Mouse (Mus musculus) MEL (cell line): ENCODE results near the gene Jak3. TPM values are rescaled to one million over a fixed set of nuclear protein-coding genes. Genes with fewer than 3 reads are reported as not detected.

Experiments used
- DNase-seq: peaks from one replicate; pipeline ENCODE4 v3.0.0; 2011; ENCODE audit warnings: low read depth, low spot score
- H3K27ac ChIP-seq: 2 replicates; pipeline ENCODE4 v1.5.1; 2012; ENCODE audit warnings: low read depth, mild to moderate bottlenecking, control low read depth, low read length, moderate library complexity; ENCODE audit not compliant: control insufficient read depth
- H3K27me3 ChIP-seq, 2 experiments: fragments of 150-350 bp in 1 of 2; sonication (generic) in 1 of 2; 2 replicates each; pipeline ENCODE4 v1.6.1; 2012; ENCODE audit warnings: low read length in 2 of 2, mild to moderate bottlenecking in 2 of 2, improper control_type of control experiment in 1 of 2, moderate library complexity in 1 of 2; ENCODE audit not compliant: insufficient read depth in 2 of 2, control insufficient read depth in 1 of 2
- H3K36me3 ChIP-seq, 2 experiments: 2 replicates each; pipeline ENCODE4 v1.6.1; 2012 to 2014; ENCODE audit warnings: low read length in 2 of 2, improper control_type of control experiment in 1 of 2, inconsistent platforms in 1 of 2, mild to moderate bottlenecking in 1 of 2; ENCODE audit not compliant: insufficient read depth in 2 of 2, control insufficient read depth in 1 of 2
- H3K4me1 ChIP-seq, 2 experiments: fragments of 150-350 bp in 1 of 2; sonication (generic) in 1 of 2; 2 replicates each; pipeline ENCODE4 v1.6.1; 2012; ENCODE audit warnings: low read length in 2 of 2, improper control_type of control experiment in 1 of 2, mild to moderate bottlenecking in 1 of 2; ENCODE audit not compliant: insufficient read depth in 2 of 2, control insufficient read depth in 1 of 2
- H3K4me3 ChIP-seq, 2 experiments: fragments of 150-350 bp in 1 of 2; sonication (generic) in 1 of 2; 2 replicates each; pipeline ENCODE4 v1.5.1; 2012; ENCODE audit warnings: low read depth in 2 of 2, low read length in 2 of 2, mild to moderate bottlenecking in 2 of 2, moderate library complexity in 2 of 2, control low read depth in 1 of 2, improper control_type of control experiment in 1 of 2; ENCODE audit not compliant: control insufficient read depth in 1 of 2, insufficient read depth in 1 of 2
- H3K79me2 ChIP-seq: 2 replicates; pipeline ENCODE4 v1.6.1; 2012; ENCODE audit warnings: mild to moderate bottlenecking, low read length, moderate library complexity; ENCODE audit not compliant: control insufficient read depth, poor library complexity, insufficient read depth
- H3K9ac ChIP-seq: 2 replicates; pipeline ENCODE4 v1.6.1; 2012; ENCODE audit warnings: low read depth, mild to moderate bottlenecking, control low read depth, low read length, moderate library complexity; ENCODE audit not compliant: control insufficient read depth, poor library complexity, severe bottlenecking
- H3K9me3 ChIP-seq: fragments of 150-350 bp; sonication (generic); replicated peaks from 2 replicates; pipeline ENCODE4 v1.6.1; 2012; ENCODE audit warnings: mild to moderate bottlenecking, low read length, improper control_type of control experiment, moderate library complexity; ENCODE audit not compliant: insufficient read depth
- BHLHE40 ChIP-seq: IDR thresholded peaks from 2 replicates; pipeline ENCODE4 v1.6.1; 2012; ENCODE audit warnings: low read depth, mild to moderate bottlenecking, inconsistent platforms, low read length, improper control_type of control experiment, borderline replicate concordance
- CHD1 ChIP-seq: IDR thresholded peaks from 2 replicates; pipeline ENCODE4 v1.6.1; 2012; ENCODE audit warnings: low read depth, mild to moderate bottlenecking, inconsistent platforms, low read length, improper control_type of control experiment
- CTCF ChIP-seq, 3 experiments: IDR thresholded peaks in 2 of 3; conservative IDR thresholded peaks in 1 of 3; 2 replicates each; pipeline ENCODE4 v1.5.1; 2011 to 2012; ENCODE audit warnings: low read length in 3 of 3, low read depth in 2 of 3, mild to moderate bottlenecking in 2 of 3, improper control_type of control experiment in 1 of 3, inconsistent platforms in 1 of 3, mixed read lengths in 1 of 3, moderate library complexity in 1 of 3; ENCODE audit not compliant: control insufficient read depth in 1 of 3, insufficient read depth in 1 of 3, poor library complexity in 1 of 3, severe bottlenecking in 1 of 3
- E2F4 ChIP-seq: IDR thresholded peaks from 2 replicates; pipeline ENCODE4 v1.6.1; 2011; ENCODE audit warnings: low read depth, low read length, improper control_type of control experiment, borderline replicate concordance
- ELF1 ChIP-seq: IDR thresholded peaks from 2 replicates; pipeline ENCODE4 v1.6.1; 2014; ENCODE audit warnings: low read depth, mild to moderate bottlenecking, inconsistent platforms, low read length, improper control_type of control experiment, moderate library complexity
- GATA1 ChIP-seq: IDR thresholded peaks from 2 replicates; pipeline ENCODE4 v1.6.1; 2011; ENCODE audit warnings: low read depth, low read length, improper control_type of control experiment
- HCFC1 ChIP-seq: IDR thresholded peaks from 2 replicates; pipeline ENCODE4 v1.6.1; 2012; ENCODE audit warnings: low read depth, mild to moderate bottlenecking, inconsistent platforms, low read length, improper control_type of control experiment, moderate library complexity
- JUND ChIP-seq: IDR thresholded peaks from 2 replicates; pipeline ENCODE4 v1.6.1; 2011; ENCODE audit warnings: low read depth, mild to moderate bottlenecking, improper control_type of control experiment, low read length
- KAT2A ChIP-seq: conservative IDR thresholded peaks from 2 replicates; pipeline ENCODE4 v1.6.1; 2012; ENCODE audit warnings: low read depth, low read length, improper control_type of control experiment, inconsistent platforms
- MAX ChIP-seq: IDR thresholded peaks from 2 replicates; pipeline ENCODE4 v1.6.1; 2011; ENCODE audit warnings: low read length, improper control_type of control experiment
- MEF2A ChIP-seq: IDR thresholded peaks from 2 replicates; pipeline ENCODE4 v1.6.1; 2014; ENCODE audit warnings: low read depth, mild to moderate bottlenecking, inconsistent platforms, low read length, improper control_type of control experiment; ENCODE audit not compliant: poor library complexity, insufficient replicate concordance, severe bottlenecking; ENCODE audit errors: extremely low read depth
- MXI1 ChIP-seq: IDR thresholded peaks from 2 replicates; pipeline ENCODE4 v1.6.1; 2011; ENCODE audit warnings: mild to moderate bottlenecking, low read depth, low read length, improper control_type of control experiment
- NELFE ChIP-seq: IDR thresholded peaks from 2 replicates; pipeline ENCODE4 v1.6.1; 2011; ENCODE audit warnings: low read depth, low read length, improper control_type of control experiment
- NRF1 ChIP-seq: IDR thresholded peaks from 2 replicates; pipeline ENCODE4 v1.6.1; 2014; ENCODE audit warnings: low read depth, mild to moderate bottlenecking, inconsistent platforms, low read length, improper control_type of control experiment, moderate library complexity; ENCODE audit not compliant: poor library complexity, insufficient read depth, severe bottlenecking
- RAD21 ChIP-seq: IDR thresholded peaks from 2 replicates; pipeline ENCODE4 v1.6.1; 2011; ENCODE audit warnings: mild to moderate bottlenecking, low read depth, low read length, improper control_type of control experiment
- RCOR1 ChIP-seq: IDR thresholded peaks from 2 replicates; pipeline ENCODE4 v1.6.1; 2012; ENCODE audit warnings: low read depth, mild to moderate bottlenecking, inconsistent platforms, low read length, improper control_type of control experiment
- SMC3 ChIP-seq: IDR thresholded peaks from 2 replicates; pipeline ENCODE4 v1.6.1; 2011; ENCODE audit warnings: low read depth, low read length, improper control_type of control experiment
- UBTF ChIP-seq: IDR thresholded peaks from 2 replicates; pipeline ENCODE4 v1.6.1; 2012; ENCODE audit warnings: low read depth, mild to moderate bottlenecking, inconsistent platforms, low read length, improper control_type of control experiment, moderate library complexity, borderline replicate concordance; ENCODE audit not compliant: insufficient read depth
- ZC3H11A ChIP-seq: IDR thresholded peaks from 2 replicates; pipeline ENCODE4 v1.6.1; 2012; ENCODE audit warnings: low read depth, mild to moderate bottlenecking, inconsistent platforms, low read length, improper control_type of control experiment
- ZMIZ1 ChIP-seq: IDR thresholded peaks from 2 replicates; pipeline ENCODE4 v1.6.1; 2012; ENCODE audit warnings: low read depth, mild to moderate bottlenecking, inconsistent platforms, low read length, improper control_type of control experiment, moderate library complexity
- ZNF384 ChIP-seq: IDR thresholded peaks from 2 replicates; pipeline ENCODE4 v1.6.1; 2012; ENCODE audit warnings: low read depth, mild to moderate bottlenecking, inconsistent platforms, low read length, improper control_type of control experiment
- polyA plus RNA-seq, 2 experiments: library from polyadenylated mRNA; stranded (reverse) in 1 of 2; unstranded in 1 of 2; fragments of >175 nt in 1 of 2; fragments of >200 nt in 1 of 2; gene quantifications; 2 replicates each; pipeline versions ENCODE4 v1.2.1 to v1.2.4; 2012; ENCODE audit warnings: low replicate concordance in 2 of 2, low read depth in 1 of 2; ENCODE audit not compliant: insufficient read length in 2 of 2, insufficient read depth in 1 of 2, missing spikeins in 1 of 2
- total RNA-seq: library from RNA; depleted of rRNA; stranded (reverse); fragments of 300-350 nt; gene quantifications from 2 replicates; pipeline ENCODE4 v1.2.3, GENCODE M21; 2012

The Jak3 gene
- total and polyA plus RNA-seq, 3 experiments: 5.1 to 12.4 TPM; not detected in 1

- H3K27me3 ChIP-seq: no peaks in the 10 kb centered on the region
- peak; percentile 14 for TF ChIP-seq RAD21
- no peak for TF ChIP-seq CHD1
- TF ChIP-seq MEF2A: no peak
- TF ChIP-seq MXI1: 0 out of 2 replicates have a peak, but pooled peaks have one; percentile 19
- TF ChIP-seq NRF1: no peak
- TF ChIP-seq ELF1: no peak
- 0 out of 2 replicates have a peak, but pooled peaks have one; percentile 6 for TF ChIP-seq ZC3H11A
- TF ChIP-seq UBTF: no peak
- TF ChIP-seq BHLHE40: no peak
- TF ChIP-seq HCFC1: no peak
- 0 out of 2 replicates have a peak, but pooled peaks have one; percentile 22 for TF ChIP-seq MAX
- TF ChIP-seq ZMIZ1: no peak
- no peak for TF ChIP-seq ZNF384
- TF ChIP-seq E2F4: no peak
- TF ChIP-seq RCOR1: 0 out of 2 replicates have a peak, but pooled peaks have one; percentile 14
- peak; percentile 33 for TF ChIP-seq SMC3
- peak in 2 of 3 experiments; percentile 35 to 46; a peak in 5 of 6 replicates for TF ChIP-seq CTCF (IDR thresholded peaks at IDR 0.05 in 2 of 3, conservative IDR thresholded peaks at IDR 0.05 in 1 of 3; ENCODE audit: control insufficient read depth in 1 of 3, insufficient read depth in 1 of 3, low read depth in 2 of 3, low read length in 3 of 3, poor library complexity in 1 of 3, severe bottlenecking in 1 of 3)
- no peak for TF ChIP-seq KAT2A
- no peak for TF ChIP-seq JUND
- no peak for TF ChIP-seq GATA1
- TF ChIP-seq NELFE: no peak
- H3K36me3 ChIP-seq: peaks cover 0 to 8% of the 10 kb centered on the region in 2 experiments; a peak in 2 of 4 replicates
- no peaks in the 10 kb centered on the region for H3K79me2 ChIP-seq
- peaks cover 10 to 21% of the 10 kb centered on the region in 2 experiments for H3K4me1 ChIP-seq
- H3K9me3 ChIP-seq: no peaks in the 10 kb centered on the region
- H3K4me3 ChIP-seq: peak overlapping the region; percentile 25 to 38
- peak; percentile 66 for DNase-seq
- peak overlapping the region; percentile 51 for H3K9ac ChIP-seq
- H3K27ac ChIP-seq: peak overlapping the region; percentile 39
Observed at GRCm38 (mm10) chr8:71702087-71702432, 26.0 kb downstream of the Jak3 start.
